Mouse (Mus musculus) ES-E14 (cell line): Measurements from ENCODE around the gene Pacrg.

Experiments
- CHD2 ChIP-seq: IDR thresholded peaks from 2 replicates; pipeline ENCODE4 v1.6.1; 2014; ENCODE audit warnings: mild to moderate bottlenecking, low read depth, low read length, inconsistent platforms
- ZNF384 ChIP-seq: IDR thresholded peaks from 2 replicates; pipeline ENCODE4 v1.6.1; 2012; ENCODE audit warnings: low read depth, low read length, inconsistent platforms

DNA sequence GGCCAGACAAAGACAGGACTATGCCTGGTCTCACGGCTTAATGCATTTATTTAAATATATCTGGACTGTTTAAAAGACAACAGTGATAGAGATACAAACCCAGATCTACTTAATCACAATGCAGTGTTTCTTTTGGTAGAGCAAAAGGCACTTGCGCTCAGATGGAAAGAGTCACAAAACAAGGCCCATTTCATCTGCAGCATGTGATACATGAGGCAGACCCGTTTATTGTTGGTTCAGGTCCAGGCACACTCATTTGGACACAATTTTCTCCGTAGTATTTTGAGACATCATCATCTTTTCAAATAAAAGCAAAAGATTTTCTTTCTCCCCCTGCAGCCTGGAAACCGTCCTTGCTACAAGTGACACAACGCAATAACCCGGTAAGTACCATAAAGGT lies 384.1 kb downstream of the Pacrg start:
- TF ChIP-seq ZNF384 (no peak), CHD2 (no peak)
